Mouse (Mus musculus) kidney, adult 9 months (tissue): ENCODE measurements at regions not wholly inside any gene's neighbourhood (a gene's known extent, or its start where the extent isn't known, plus 50 kb on each side); places are given as distances from the start of the nearest gene placed in this dataset.
A peak's percentile ranks its signal among the peaks of the same experiment; 100 is the strongest.

Experiments used
- DNase-seq: peaks from one replicate; pipeline ENCODE4 v3.0.0; 2022

DNA sequence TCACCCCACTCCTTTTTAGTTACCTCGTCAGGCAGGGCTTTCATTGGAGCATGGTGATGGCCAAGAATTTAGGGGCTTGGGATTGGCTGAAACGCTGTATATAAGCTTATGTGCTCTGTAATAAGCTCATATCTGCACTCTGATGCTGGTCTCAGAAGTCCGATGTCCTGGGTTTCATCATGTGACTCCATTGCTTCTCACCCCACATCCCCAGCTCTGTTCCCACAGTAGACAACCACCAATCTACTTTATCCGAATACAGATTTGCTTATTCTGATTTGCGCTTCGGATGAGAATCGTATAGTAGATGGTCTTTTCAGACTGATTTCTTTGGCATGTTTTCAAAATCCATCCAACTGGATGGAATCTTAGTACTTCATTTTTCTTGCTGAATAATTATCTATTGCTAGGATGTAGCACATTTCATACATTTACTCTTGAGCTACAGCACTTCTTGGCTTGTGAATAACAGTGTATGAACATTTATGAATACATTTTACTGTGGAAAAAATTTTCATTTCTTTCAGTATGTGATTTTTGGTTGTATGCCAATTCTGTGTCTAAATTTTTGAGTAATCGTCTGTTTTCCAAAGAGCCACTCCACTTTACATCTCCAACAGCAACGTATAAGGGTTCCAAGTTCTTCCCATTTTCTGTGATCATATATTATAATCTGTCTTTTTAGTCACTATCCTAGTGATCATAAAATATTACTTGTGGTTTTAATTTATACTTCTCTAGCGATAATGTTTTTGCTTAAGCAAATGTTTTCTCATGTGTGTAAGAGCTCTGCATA, 185.7 kb downstream of the Hace1 start:
- no peak for DNase-seq

DNA sequence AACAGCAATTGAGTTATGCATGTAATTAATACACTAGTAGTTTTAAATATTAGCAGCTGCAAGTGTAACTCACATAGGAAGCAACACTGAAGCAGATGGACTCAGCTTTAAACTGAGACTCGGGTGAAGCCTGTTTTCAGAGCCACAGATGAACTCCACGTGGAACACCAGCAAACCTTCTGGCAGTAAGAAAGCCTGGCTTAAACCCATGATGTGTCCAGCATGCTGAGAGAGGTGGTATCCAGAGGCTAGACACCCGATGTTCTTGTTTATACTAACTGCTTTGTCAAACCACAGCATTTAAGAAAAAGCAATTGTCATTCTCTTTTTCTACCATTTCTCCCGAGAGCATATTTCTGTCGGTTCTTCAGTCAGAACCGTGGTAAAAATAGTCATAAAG, 202.1 kb downstream of the Hace1 start:
- DNase-seq, result no peak

DNA sequence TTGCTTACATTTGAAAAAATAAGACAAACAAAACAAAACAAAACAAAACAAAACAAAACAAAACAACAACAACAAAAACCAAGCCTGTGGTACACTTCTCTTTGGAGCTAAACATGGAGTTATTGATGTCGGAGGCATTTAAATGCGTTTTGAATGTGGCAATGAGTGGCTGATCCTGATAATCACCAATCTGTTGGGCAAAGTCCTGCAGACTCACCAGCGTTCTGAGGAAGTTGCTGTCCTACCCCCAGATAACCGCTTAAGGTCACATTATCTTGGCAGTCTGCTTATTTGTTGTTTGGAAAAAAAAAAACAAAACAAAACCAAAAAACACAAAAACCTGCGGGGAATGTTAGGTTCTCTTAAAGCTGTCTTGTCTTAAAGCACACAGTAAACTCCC, 205.4 kb downstream of the Hace1 start:
- no peak for DNase-seq

DNA sequence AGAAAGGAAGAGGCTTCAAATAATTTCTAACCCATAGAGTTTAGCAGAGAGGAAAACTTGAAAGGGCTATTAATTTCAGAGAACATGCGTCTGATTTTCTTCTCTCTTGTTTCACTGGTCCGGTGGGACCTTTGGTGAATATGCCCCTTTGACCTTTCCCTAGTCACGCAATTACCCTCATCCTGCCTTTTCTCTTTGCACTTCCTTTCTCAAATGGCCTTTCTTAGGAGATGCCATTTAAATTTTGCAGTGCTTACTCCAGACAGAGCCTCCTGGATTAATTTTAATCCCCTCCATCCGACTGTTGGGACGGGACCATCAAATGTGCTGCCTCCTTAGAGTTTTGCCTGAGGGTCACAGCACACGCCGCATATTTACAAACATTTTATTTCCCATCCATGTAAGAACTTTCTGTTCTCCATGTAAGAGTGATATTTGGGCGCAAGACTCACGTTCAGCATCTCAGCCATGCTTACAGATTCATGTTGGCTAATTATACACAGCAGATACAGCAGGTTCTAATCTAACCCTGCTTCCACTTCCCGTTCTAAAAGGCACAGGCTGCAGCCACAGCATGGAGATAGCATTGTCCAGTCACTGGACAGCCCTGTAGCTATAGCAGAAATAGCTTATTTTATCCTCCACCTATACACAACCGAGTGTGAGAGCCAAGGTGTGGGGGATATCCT, 206.0 kb downstream of the Hace1 start:
- no peak for DNase-seq

- DNase-seq, result no peak
These were observed 206.5 kb downstream of the Hace1 start for GRCm38 (mm10) chr10:45784150-45784479.

- DNase-seq, result no peak
These were observed 206.9 kb downstream of the Hace1 start for GRCm38 (mm10) chr10:45784575-45784974.

DNA sequence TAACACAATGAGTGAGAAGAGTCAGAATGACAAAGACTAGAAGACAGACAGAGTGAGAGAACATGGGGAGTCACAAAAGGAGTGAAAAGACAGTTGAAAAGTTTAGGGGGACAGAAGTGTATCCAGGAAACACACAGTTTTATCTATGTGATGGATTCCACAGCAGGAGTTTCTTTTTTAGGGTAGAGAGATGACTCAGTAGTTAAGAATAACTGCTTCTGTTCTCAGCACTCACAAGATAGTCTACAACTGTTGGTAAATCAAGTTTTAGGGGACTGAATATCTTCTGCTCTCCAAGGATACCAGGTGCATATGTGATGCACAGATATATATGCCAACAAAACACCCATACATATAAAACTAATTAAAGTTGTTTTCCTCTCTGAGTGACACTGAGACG, 210.7 kb downstream of the Hace1 start:
- no peak for DNase-seq

DNA sequence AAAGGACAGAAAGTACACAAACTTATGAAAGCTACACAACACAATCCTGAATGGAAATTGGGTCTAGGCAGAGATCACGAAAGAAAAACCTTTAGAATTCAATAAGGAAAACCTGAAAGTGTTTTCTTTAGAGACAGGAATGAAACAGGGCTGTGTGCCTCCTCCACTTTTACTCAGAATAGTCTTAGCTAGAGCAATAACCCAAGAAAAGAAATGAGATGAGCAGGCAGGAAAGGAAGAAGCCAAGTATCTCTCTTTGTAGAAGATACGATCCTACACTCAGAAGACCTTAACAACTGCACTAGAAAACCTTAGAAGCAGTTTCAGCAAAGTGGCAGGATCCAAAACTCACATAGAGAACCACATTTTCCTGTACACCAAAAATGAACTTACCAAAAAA, 218.0 kb downstream of the Hace1 start:
- no peak for DNase-seq

DNA sequence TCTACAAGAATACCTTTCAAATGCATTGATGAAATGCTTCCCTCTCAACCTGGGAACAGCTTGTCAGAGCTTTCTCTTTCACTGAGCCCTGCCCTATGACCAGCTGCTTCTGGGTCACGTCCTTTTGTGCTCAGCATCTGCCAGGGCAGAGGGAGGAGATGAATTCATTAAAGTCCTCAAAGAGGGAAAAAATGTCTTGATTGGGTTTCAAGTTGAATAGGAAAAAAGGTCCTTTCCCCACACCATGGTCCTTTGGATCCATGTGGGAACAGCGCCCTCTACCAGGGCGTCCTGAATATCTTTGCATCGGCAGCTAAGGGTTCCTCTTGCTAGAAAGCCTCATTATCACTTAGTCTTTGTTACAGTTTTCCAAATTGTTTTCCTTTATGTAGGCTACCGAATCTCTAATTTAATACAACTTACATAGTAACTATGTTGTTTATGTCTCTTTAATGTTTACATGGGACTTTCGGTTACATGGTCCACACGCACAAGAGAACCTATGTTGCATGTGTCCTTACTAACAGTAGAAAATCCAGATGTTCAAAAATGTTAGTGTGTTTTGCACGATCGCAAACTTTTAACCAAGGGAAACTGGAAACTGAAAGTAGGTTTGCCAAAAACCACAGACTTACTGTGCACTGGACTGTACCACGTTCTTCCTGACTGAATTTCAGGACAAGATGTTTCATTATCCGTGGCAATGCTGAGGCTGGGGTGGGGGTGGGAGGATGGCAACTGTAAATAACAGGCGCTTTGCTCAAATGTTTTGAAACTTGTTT, 222.6 kb downstream of the Hace1 start:
- peak; percentile 27 for DNase-seq

- no peak for DNase-seq
These were observed 223.8 kb downstream of the Hace1 start for GRCm38 (mm10) chr10:45801463-45801862.

DNA sequence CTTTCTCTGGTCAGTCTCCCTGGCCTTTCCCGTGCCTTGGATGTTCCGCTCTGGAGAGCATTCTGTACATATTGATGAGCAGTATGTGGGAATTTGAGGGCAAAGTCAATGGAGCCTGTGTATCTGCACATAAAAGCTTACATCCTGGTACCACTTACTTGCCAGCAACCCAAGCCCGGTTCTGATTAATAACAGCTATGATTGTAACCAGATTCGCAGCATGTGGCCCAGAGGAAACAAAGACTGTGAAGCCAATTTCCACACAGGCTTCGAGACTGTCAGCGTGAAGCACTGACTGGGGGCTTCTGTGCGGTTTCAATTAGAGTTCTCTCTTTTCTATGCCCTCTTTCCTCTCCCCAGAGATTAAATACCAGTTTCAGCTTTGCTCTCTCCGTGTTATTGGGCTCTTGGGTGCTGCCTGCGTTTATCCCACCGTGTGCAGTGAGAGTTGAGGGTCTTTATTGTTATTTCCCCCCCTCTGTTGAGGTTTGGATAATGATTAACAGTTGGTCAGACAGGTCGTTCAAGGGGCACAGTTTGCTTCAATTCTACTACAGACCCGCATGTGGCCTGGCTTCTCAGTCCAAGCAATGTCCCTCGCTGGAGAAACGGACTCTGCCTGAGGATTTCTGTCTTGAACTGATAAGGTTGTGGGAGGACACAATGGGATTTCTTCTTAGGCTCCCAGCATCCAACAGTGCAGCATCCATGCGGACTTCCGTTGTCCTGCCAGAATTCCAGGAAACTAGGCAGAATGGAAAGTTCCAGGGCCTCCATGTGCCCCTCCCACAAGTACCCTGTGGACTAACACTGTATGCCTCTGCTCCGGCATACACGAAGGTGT, 229.6 kb downstream of the Hace1 start:
- no peak for DNase-seq

GRCm38 (mm10) chr10:45811882-45812281, 234.3 kb downstream of the Hace1 start:
- DNase-seq, result peak; percentile 26

DNA sequence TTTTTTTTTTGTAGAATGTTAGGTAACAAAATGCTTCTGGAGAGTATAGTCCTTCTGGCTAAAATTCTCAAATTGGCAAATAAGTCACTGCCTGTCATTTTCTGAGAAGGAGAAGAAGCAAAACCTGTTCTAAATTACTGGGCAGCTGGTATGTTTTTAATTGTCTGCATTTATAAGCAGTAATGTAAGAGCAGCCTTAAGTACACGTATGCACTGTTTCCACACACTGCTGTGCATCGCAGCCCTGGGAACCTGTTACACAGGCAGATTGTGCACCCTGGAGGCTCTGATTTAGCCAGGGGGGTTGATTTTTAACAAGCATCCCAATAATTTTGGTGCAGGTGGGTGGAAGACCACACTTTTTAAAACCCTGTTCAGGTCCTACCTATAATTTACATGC, 236.2 kb downstream of the Hace1 start:
- DNase-seq, result no peak

DNA sequence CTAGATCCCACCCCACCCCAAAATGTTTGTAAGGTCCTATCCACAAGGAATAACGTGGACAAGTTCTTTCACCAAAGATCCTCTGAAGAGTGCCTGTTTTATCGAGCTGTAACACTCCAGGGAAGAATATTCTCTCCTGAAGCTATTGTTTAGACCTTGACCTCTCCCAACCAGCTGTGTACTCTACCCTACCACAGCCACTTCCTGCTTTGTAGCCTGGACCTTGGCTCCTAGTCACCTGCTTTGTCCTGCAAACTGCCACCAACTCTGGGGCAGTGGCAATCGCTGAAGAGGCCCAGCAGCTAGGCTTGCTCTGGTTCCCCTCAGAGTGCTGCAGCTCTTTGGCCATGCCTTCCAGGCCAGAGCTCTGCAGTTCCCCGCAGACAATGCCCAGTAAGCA, 239.1 kb downstream of the Hace1 start:
- DNase-seq, result no peak

DNA sequence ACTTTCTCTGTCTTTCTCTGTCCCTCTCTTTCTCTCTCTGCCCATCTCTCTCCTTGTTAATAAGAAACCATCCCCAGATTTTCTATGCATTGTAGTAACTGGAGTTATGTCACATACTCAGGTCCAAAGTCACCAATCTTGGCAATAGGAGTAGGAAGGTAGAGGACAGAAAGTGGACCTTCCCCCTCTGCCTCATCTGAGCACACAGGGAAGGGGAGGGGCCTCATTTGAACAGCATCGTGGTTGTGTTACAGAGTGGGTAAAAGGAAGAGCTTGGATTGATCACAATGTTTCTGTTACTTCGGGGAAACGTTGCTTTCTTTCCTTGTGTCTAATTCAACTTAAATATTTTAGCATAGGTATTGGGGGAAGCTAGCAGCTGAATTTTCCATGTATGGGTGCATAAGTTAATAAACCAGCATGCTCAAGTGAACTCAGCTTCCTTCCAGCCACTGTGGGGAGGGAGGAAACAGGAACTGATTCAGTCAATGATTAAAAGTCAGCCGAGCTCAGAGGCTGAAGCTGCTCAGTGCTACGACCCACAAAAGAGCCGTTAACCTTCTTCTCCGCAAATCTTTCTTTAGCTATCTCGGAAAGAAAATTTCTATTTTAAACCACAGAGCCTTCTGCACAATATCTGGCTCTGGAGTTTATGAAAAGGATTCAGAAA, 243.5 kb downstream of the Hace1 start:
- DNase-seq, result peak; percentile 16

- DNase-seq, result no peak
These were observed 244.6 kb downstream of the Hace1 start for GRCm38 (mm10) chr10:45822251-45822650.

- DNase-seq, result no peak
These were observed 246.0 kb downstream of the Hace1 start for GRCm38 (mm10) chr10:45823612-45824011.

DNA sequence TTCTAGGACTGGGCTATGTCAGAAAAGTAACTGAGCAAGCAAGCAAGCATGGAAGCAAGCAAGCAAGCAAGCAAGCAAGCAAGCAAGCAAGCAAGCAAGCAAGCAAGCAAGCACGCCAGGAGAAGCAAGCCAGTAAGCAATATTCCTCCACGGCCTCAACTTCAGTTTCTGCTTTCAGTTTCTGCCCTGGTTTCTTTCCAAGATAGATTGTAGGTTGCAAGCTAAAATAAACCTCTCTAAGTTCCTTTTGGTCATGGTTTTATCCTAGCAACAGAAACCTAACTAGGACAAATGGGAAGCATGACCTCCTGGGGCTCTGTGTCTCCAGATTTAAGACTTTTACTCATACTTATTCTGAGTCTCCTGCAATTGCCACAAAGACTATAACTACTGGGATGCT, 271.0 kb downstream of the Hace1 start:
- no peak for DNase-seq

DNA sequence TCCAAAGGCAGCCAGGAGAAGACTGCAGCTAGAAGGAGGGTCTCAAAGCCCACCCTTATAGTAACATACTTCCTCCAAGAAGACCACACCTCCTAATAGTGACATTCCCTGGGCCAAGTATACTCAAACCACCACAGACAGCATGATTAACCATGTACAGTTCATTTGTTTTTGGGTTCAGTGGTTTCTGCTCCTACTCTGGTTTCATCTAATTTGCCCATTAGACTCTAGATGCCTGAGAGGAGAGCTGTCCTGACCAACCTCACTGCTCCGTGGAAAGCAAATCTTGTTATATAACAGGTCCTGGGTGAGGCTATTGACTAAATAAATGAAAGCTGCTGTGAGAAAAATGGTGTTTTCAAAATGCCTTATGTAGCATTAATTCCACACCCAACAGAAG, 272.2 kb downstream of the Hace1 start:
- no peak for DNase-seq

- DNase-seq, result peak; percentile 26
These were observed 273.0 kb downstream of the Hace1 start for GRCm38 (mm10) chr10:45850625-45851024.

DNA sequence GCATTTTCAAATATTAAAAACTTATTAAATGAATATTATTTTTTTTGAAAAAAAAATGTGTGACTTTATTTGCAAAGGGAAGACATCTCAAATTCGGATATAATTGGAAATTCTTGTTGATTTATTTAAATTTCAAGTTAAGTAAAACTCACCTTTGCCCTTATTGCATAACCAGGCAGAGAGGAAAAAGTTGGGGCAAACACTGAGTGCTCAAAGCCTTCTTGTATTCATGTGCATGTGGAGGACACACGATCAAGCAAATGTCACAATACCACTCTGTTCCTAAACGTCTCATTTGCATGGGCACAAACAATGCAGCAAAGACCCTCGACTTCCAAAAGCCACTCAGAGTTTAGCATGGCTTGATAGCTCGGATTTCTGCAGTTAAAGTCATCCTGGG, 275.1 kb downstream of the Hace1 start:
- no peak for DNase-seq

GRCm38 (mm10) chr10:45855514-45855913, 277.9 kb downstream of the Hace1 start:
- DNase-seq, result no peak
